Mouse (Mus musculus): ENCODE data around the gene G3bp2.
"Not testable (repeated sequence)": the region's sequence is repeated elsewhere in the genome, so short reads cannot be mapped to it uniquely, and the experiment has no call there.

G3bp2 gene

DNA sequence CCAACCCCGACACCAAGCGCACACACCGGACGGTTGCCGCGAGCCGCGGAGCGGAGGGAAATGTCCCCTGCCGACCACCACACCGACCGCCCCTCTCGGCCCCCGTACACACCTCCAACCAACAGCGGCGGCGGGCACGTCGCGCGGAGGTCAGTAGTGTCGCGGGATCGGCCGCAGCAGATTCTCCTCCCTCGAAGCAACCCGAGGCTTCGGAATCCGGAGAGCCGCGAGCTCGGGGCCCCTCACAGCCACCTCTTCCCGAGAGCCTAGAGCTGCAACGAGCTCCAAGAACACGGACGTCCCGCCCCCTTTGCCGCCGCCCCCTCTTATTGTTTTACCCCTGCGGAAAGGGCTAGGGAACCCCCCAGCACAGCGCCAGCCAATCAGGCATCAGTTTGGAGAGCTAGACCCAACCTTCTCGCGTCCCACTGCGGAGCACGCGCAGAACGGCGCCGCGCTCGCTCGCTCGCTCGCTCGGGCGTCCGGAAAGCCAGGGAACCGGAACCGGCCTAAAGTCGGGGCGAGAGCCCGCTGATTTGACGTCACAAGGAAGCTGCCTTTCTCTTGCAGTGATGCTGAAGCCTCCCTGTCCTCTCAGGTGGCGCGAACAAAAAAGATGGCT, at the start of gene G3bp2:
Gene G3bp2 (minus strand): TSS at position 303 of the 622 bp plus-strand sequence.
- peak; percentile 97 for DNase-seq

GRCm38 (mm10) chr5:92133006-92133405, 49.5 kb upstream of the G3bp2 start:
- DNase-seq, result not testable (repeated sequence)

- no peak for DNase-seq
Observed at GRCm38 (mm10) chr5:92132127-92132526, 48.6 kb upstream of the G3bp2 start.

DNA sequence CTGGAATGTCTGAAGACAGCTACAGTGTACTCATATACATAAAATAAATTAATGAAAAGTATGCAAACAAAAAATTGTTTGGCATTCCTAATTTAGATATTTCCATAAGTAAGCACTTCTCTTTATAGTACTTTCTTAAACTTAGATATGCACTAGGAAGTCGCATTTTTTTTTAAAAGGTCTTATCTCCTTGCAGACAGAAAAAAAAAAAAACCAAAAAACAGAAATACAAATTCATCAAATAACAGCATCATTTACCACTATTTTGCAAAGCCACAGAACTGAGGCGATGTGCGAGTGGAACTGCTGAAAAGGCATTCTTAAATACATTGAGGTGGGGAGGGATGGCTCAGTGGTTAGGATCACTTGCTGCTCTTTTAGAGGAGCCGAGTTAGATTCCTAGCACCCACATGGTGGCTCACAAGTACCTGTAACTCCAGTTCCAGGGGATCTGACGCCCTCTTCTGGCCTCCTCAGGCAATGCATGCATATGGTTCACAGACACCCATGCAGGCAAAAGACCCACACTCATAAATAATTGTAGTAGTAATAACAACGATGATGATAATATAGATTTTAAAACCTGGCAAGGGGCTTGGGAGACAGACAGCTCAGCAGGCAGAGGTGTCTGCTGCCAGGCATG, 46.6 kb upstream of the G3bp2 start:
- DNase-seq, result no peak

GRCm38 (mm10) chr5:92129321-92129768, 45.8 kb upstream of the G3bp2 start:
- DNase-seq, result no peak

DNA sequence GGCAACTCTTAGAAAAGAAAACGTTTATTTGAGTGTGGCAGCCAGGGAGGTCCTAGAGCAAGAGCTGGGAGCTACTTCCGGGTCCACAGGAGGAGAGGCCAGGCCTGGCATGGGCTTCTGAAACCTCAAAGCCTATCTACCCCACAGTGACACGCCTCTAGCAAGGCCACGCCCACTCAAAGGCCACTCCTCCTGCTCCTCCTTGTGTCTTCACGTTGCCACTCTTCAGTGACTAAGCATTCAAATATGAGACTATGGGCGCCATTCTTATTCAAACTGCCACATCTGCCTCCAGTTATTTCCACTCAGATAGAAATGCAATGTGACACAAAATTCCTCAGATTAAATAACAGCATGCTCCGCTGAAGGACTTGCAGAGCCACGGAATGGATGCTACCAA, 45.1 kb upstream of the G3bp2 start:
- no peak for DNase-seq

DNA sequence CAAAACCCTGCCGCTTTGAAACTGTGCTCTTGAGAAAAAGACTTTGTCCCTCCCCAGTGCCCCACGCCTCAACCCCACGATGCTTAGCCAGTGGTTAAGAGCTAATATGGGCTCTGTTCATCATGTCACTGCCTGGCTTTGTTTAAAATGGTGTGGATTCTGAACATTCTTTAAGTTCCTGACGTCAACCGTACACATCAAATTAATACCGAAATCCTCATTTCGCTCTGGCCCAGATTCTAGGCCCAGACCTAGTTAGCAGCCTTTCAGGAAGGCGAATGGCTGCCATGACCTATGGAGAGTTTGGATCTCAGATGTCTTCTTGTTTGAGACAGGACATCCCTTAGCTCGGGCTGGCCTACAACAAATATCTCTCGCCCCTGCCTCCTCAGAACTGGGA, 44.2 kb upstream of the G3bp2 start:
- no peak for DNase-seq

DNA sequence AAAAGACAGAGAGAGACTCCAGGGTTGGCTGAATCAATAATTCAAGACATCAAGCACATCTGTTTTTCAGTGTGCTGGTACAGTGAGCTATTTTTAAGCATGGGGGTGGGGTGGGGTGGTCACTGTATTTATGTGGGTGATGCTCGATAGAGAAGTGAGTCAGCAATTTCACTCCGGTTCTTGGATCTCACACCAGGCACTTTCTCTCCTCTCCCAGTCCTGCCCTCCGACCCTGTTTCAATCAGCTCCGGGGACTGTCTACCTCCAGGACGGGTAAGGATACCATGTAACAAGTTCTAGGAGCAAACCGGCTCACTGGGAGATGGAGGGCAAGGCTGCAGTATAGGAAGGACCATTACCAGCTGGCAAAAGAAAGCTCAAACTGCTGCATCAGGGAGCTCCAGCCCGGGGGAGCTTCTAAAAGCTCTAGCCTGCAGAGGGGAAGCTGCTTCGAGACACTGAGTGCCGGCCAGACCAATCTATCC, 43.7 kb upstream of the G3bp2 start:
- DNase-seq, result no peak

DNA sequence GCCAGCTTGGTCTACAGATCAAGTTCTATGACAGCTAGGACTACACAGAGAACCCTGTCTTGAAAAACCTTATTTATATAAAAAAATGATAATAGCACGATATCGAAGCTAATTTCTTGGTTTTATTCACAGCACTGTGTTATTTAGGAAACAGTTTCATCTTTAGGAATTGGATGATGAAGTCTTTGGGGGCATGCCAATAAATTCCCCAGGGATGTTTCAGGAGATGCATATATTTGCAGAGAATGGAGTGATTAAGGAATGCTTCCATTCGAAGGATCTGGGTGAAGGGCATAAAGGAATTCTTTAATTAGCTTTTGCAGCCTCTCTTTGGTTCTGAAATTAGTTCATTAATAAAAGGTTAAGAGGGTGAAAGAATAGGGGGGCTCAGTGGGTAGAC, 41.9 kb upstream of the G3bp2 start:
- no peak for DNase-seq

- DNase-seq, result no peak
Observed at GRCm38 (mm10) chr5:92121636-92122035, 38.1 kb upstream of the G3bp2 start.

DNA sequence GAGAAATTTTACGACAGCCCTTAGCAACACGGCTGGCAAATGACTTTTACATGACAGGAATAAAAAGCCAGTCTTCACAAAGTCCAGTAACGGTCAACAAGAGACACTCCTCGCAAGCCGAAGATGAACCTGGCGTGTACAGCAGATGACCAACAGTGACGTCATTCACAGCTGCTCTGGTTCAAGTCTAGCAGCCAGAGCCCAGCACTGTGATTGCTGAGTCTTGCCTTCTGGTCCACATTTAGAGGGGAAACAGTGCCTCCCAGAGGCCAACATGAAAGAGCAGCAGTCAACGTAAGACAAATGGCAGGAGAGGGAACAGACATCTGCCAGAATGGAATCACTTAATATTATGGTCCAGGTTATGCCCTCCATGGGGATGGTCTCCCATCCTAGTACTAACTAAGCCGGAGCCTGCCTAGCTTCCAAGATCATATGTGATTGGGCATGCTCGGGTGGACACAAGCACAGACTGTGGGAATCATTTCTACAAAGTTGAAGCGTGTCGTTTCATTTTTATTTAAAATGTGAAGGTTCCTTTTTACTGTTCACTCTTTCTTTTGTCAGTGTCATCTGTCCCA, 34.4 kb upstream of the G3bp2 start:
- peak; percentile 62 to 77 for DNase-seq

DNA sequence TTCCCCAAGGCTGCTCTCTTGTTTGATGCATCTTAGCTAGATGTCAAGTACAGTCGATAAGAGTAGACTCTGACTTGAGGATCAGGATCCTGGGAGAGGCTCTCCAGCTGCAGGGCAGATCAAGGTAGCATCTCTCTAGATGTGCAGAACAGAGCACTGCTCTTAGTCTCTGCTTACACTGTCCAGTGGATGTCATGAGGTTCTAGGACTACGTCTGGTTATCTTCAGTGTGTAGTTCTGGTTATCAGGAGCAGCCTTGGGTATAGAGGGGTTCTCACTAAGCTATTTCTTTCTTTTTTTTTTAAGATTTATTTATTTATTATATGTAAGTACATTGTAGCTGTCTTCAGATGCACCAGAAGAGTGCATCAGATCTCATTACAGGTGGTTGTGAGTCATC, 31.4 kb upstream of the G3bp2 start:
- no peak for DNase-seq

GRCm38 (mm10) chr5:92114223-92114622, 30.7 kb upstream of the G3bp2 start:
- DNase-seq, result no peak

DNA sequence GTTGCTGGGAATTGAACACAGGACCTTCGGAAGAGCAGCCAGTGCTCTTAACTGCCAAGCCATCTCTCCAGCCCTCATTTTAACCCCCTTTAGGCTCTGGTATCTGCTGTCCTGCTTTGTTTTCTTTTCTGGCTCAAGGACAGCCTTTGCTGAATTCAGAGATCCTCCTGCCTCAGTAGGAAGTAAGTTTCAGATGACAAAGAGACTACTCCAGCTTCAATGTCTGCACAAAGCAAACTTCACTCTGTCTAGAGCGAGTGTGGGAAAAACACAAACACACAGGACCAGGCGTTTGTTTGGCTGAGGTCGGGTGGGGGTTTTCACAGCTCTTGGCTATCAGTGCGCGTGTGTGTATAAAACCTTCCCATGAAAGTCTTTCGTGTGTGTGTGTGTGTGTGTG, 30.0 kb upstream of the G3bp2 start:
- DNase-seq, result no peak

DNA sequence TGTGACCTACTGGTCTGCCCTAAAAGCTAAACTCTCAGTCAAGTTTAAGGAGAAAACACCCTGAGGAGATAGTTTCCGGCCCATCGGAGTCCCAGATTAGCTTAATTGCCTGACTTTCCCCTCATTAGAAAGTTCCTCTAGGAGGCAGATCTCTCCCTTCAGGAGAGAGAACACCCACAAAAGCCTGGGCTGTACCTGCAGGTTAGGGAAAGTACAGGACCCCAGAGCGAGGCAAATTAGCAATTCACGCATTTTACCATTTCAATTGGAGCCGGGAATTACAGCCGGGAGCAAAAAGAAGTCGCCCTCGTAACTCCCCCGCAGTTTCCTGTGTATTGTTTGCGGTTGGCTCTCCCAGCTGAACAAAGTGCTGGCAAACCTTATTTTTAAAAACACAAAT, 29.1 kb upstream of the G3bp2 start:
- no peak for DNase-seq

DNA sequence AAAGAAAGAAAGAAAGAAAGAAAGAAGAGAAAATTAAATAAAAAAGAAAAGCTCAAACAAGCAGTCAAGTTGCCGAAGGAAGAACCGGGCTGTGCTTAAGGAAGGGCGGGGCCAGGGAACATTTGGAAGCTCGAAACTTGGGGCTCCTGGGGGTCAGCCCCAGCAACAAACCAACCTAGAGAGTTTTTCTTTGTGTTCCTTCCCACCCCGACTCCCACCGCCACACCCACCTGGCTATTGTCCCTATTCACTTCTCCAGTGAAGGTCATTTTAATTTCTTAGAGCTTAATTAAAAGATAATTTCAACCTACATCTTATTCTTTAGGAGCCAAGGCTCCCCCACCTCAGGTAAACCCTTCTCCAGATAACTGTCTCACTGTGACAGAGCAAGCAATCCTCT, 28.7 kb upstream of the G3bp2 start:
- no peak for DNase-seq

- no peak for DNase-seq
Observed at GRCm38 (mm10) chr5:92110818-92111355, 27.4 kb upstream of the G3bp2 start.

DNA sequence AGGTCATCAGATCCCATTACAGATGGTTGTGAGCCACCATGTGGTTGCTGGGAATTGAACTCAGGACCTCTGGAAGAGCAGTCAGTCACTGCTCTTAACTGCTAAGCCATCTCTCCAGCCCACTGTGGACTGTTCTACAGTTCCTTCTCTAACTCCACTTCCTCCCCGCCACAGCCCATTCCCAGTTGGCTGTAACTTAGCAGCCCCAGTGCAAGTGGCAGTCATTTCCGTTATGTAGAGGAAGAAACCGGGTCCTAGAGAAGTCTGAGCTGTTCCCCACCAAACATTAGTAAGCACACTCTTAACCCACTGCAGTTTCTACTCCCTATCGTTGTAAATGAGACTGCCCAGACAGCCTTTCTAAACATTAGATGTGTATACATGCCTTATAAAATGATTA, 23.8 kb upstream of the G3bp2 start:
- DNase-seq, result no peak

- peak; percentile 30 to 38 for DNase-seq
Observed at GRCm38 (mm10) chr5:92106327-92107125, 23.0 kb upstream of the G3bp2 start.

GRCm38 (mm10) chr5:92103816-92104415, 20.4 kb upstream of the G3bp2 start:
- no peak for DNase-seq

DNA sequence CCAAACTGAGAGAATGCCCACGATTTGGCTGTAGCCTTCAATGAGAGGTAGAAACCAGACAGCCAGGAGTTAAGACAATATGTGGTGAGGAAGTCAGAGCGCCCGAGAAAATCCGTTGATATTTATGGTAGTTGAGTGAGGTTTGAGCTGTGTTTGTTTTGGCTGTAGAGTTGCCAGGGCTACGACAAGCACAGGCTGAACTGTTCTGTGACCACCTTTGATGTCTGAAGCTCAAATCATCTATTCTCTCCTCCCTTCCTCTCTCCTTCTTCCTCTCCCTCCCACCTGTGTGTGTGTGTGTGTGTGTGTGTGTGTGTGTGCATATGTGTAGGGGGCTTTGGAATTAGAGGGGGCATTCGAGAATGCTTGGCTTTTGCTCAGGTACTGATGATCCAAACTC, 19.5 kb upstream of the G3bp2 start:
- DNase-seq, result no peak

DNA sequence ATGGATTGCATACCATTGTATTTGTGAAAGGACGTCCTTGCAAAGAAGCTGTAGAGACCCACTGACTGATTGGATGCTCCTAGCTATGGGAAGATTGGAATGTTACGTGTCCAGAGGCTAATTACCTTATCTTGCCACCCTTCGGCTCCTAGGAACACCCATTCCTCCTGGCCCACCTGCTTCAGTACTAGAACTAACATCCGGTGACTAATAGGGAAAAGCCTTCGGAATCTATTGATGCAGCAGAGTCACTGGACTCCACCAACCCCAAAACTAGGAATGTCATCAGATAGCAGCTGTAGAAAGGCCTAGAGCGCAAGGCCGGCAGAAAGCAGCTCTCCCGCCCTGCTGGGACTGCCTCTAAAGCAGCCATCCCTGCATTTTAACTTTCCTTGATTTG, 18.1 kb upstream of the G3bp2 start:
- no peak for DNase-seq

Measured in cerebellum, postnatal 36 days (tissue).